Mouse (Mus musculus): ENCODE results near the gene 1700016D06Rik. TPM values are rescaled to one million over a fixed set of nuclear protein-coding genes. Genes with fewer than 3 reads are reported as not detected.
A peak's percentile ranks its signal among the peaks of the same experiment; 100 is the strongest.

1700016D06Rik gene
- polyA plus RNA-seq, 1 experiment from 2014 or later: not detected

GRCm38 (mm10) chr8:11727273-11727650 lies 26.4 kb upstream of the 1700016D06Rik start:
- H3K9me3 ChIP-seq: no peaks in the 10 kb centered on the region
- H3K4me3 ChIP-seq (replicated peaks): peak overlapping the region; percentile 57
- H3K36me3 ChIP-seq: no peaks in the 10 kb centered on the region
- peaks cover 9% of the 10 kb centered on the region; the same call in 1 of the 2 replicates for H3K4me1 ChIP-seq (replicated peaks)
- no peak overlapping the region for H3K27ac ChIP-seq
- H3K27me3 ChIP-seq (replicated peaks): peaks cover 58% of the 10 kb centered on the region
- ATAC-seq: peak; percentile 29; the same call in 1 of the 2 replicates
- peak overlapping the region; percentile 97 for H3K4me2 ChIP-seq (replicated peaks)
- H3K9ac ChIP-seq: peak overlapping the region; percentile 55; the same call in 1 of the 2 replicates
- 4% methylated on average over 20 of the region's 22 CpGs for WGBS

GRCm38 (mm10) chr8:11717194-11717593 lies 16.3 kb upstream of the 1700016D06Rik start:
- Histone ChIP-seq H3K9ac (no peak overlapping the region), H3K4me2 (replicated peaks) (no peak overlapping the region), H3K27me3 (replicated peaks) (peaks cover 6% of the 10 kb centered on the region; the same call in 1 of the 2 replicates), H3K4me1 (replicated peaks) (no peaks in the 10 kb centered on the region), H3K27ac (no peak overlapping the region), H3K9me3 (no peaks in the 10 kb centered on the region), H3K4me3 (replicated peaks) (no peak overlapping the region), H3K36me3 (no peaks in the 10 kb centered on the region)
- no peak for ATAC-seq
- 63% methylated on average over 4 of the region's 4 CpGs for WGBS

- no peak for ATAC-seq
- H3K9ac ChIP-seq: no peak overlapping the region
- H3K4me2 ChIP-seq (replicated peaks): no peak overlapping the region
- H3K27me3 ChIP-seq (replicated peaks): no peaks in the 10 kb centered on the region
- H3K36me3 ChIP-seq: no peaks in the 10 kb centered on the region
- peaks cover 24% of the 10 kb centered on the region; the same call in 1 of the 2 replicates for H3K4me1 ChIP-seq (replicated peaks)
- WGBS: 85% methylated on average over 6 of the region's 6 CpGs
- no peak overlapping the region for H3K4me3 ChIP-seq (replicated peaks)
- H3K9me3 ChIP-seq: no peaks in the 10 kb centered on the region
- no peak overlapping the region for H3K27ac ChIP-seq
Observed at GRCm38 (mm10) chr8:11712244-11712643, 11.4 kb upstream of the 1700016D06Rik start.

GRCm38 (mm10) chr8:11710415-11710814 lies 9.6 kb upstream of the 1700016D06Rik start:
- no peak overlapping the region for H3K9ac ChIP-seq
- H3K9me3 ChIP-seq: no peaks in the 10 kb centered on the region
- H3K27me3 ChIP-seq (replicated peaks): no peaks in the 10 kb centered on the region
- peak overlapping the region; percentile 7; the same call in 1 of the 2 replicates for H3K4me2 ChIP-seq (replicated peaks)
- H3K27ac ChIP-seq: peak overlapping the region; percentile 51
- WGBS: 36% methylated on average over 5 of the region's 5 CpGs
- H3K36me3 ChIP-seq: no peaks in the 10 kb centered on the region
- peaks cover 24% of the 10 kb centered on the region; the same call in 1 of the 2 replicates for H3K4me1 ChIP-seq (replicated peaks)
- H3K4me3 ChIP-seq (replicated peaks): no peak overlapping the region
- ATAC-seq: peak; percentile 73

- Histone ChIP-seq H3K27ac (no peak overlapping the region), H3K9me3 (no peaks in the 10 kb centered on the region), H3K9ac (no peak overlapping the region), H3K4me3 (replicated peaks) (no peak overlapping the region), H3K4me1 (replicated peaks) (peaks cover 24% of the 10 kb centered on the region; the same call in 1 of the 2 replicates), H3K4me2 (replicated peaks) (no peak overlapping the region), H3K36me3 (no peaks in the 10 kb centered on the region), H3K27me3 (replicated peaks) (no peaks in the 10 kb centered on the region)
- 80% methylated on average over 3 of the region's 3 CpGs for WGBS
- no peak for ATAC-seq
Observed at GRCm38 (mm10) chr8:11709542-11709941, 8.7 kb upstream of the 1700016D06Rik start.

- Histone ChIP-seq H3K4me3 (replicated peaks) (no peak overlapping the region), H3K27ac (peak overlapping the region; percentile 11; the same call in 1 of the 2 replicates), H3K4me2 (replicated peaks) (no peak overlapping the region), H3K4me1 (replicated peaks) (peaks cover 24% of the 10 kb centered on the region; the same call in 1 of the 2 replicates), H3K36me3 (no peaks in the 10 kb centered on the region), H3K9ac (no peak overlapping the region), H3K27me3 (replicated peaks) (no peaks in the 10 kb centered on the region), H3K9me3 (no peaks in the 10 kb centered on the region)
- ATAC-seq: peak; percentile 72
- 39% methylated on average over 2 of the region's 2 CpGs for WGBS
Observed at GRCm38 (mm10) chr8:11708815-11709214, 8.0 kb upstream of the 1700016D06Rik start.

- Histone ChIP-seq H3K27ac (no peak overlapping the region), H3K4me3 (replicated peaks) (no peak overlapping the region), H3K27me3 (replicated peaks) (no peaks in the 10 kb centered on the region), H3K36me3 (no peaks in the 10 kb centered on the region), H3K4me1 (replicated peaks) (peaks cover 24% of the 10 kb centered on the region; the same call in 1 of the 2 replicates), H3K9me3 (no peaks in the 10 kb centered on the region), H3K9ac (no peak overlapping the region), H3K4me2 (replicated peaks) (no peak overlapping the region)
- WGBS: 47% methylated on average over 3 of the region's 3 CpGs
- ATAC-seq: no peak
Observed at GRCm38 (mm10) chr8:11707701-11708100, 6.8 kb upstream of the 1700016D06Rik start.

GRCm38 (mm10) chr8:11705818-11706217 lies 5.0 kb upstream of the 1700016D06Rik start:
- ATAC-seq: no peak
- WGBS: 64% methylated on average over 12 of the region's 12 CpGs

GRCm38 (mm10) chr8:11704716-11705420 lies 4.0 kb upstream of the 1700016D06Rik start:
- WGBS: 72% methylated on average over 6 of the region's 6 CpGs
- no peak for ATAC-seq
- no peak overlapping the region for H3K27ac ChIP-seq
- H3K27me3 ChIP-seq (replicated peaks): no peaks in the 10 kb centered on the region
- no peak overlapping the region for H3K4me3 ChIP-seq (replicated peaks)
- peaks cover 21% of the 10 kb centered on the region; the same call in 1 of the 2 replicates for H3K4me1 ChIP-seq (replicated peaks)
- no peaks in the 10 kb centered on the region for H3K36me3 ChIP-seq
- no peaks in the 10 kb centered on the region for H3K9me3 ChIP-seq
- no peak overlapping the region for H3K4me2 ChIP-seq (replicated peaks)
- H3K9ac ChIP-seq: no peak overlapping the region

More at GRCm38 (mm10) chr8:11705818-11706217, 5.0 kb upstream of the 1700016D06Rik start:
- Histone ChIP-seq H3K27me3 (replicated peaks) (no peaks in the 10 kb centered on the region), H3K4me3 (replicated peaks) (no peak overlapping the region), H3K9me3 (no peaks in the 10 kb centered on the region), H3K9ac (no peak overlapping the region), H3K4me2 (replicated peaks) (no peak overlapping the region), H3K4me1 (replicated peaks) (peaks cover 20% of the 10 kb centered on the region; the same call in 1 of the 2 replicates), H3K27ac (peak overlapping the region; percentile 42; the same call in 1 of the 2 replicates), H3K36me3 (no peaks in the 10 kb centered on the region)

GRCm38 (mm10) chr8:11703789-11704188 lies 2.9 kb upstream of the 1700016D06Rik start:
- Histone ChIP-seq H3K4me1 (replicated peaks) (peaks cover 14% of the 10 kb centered on the region; the same call in 1 of the 2 replicates), H3K27ac (no peak overlapping the region), H3K4me3 (replicated peaks) (no peak overlapping the region), H3K9ac (no peak overlapping the region), H3K9me3 (no peaks in the 10 kb centered on the region), H3K27me3 (replicated peaks) (no peaks in the 10 kb centered on the region), H3K36me3 (no peaks in the 10 kb centered on the region), H3K4me2 (replicated peaks) (no peak overlapping the region)
- no peak for ATAC-seq
- WGBS: 85% methylated on average over 5 of the region's 5 CpGs

GRCm38 (mm10) chr8:11701428-11701827 lies 565 bp upstream of the 1700016D06Rik start:
- ATAC-seq: peak; percentile 52
- Histone ChIP-seq H3K9me3 (no peaks in the 10 kb centered on the region), H3K27me3 (replicated peaks) (no peaks in the 10 kb centered on the region), H3K36me3 (no peaks in the 10 kb centered on the region), H3K27ac (no peak overlapping the region), H3K4me3 (replicated peaks) (no peak overlapping the region), H3K9ac (no peak overlapping the region), H3K4me2 (replicated peaks) (no peak overlapping the region), H3K4me1 (replicated peaks) (0 out of 2 replicates have a peak, but pooled peaks cover 4% of the 10 kb centered on the region)
- 68% methylated on average over 6 of the region's 6 CpGs for WGBS

GRCm38 (mm10) chr8:11700060-11701032 lies 517 bp downstream of the 1700016D06Rik start:
- H3K27me3 ChIP-seq (replicated peaks): no peaks in the 10 kb centered on the region
- peak overlapping the region; percentile 16; the same call in 1 of the 2 replicates for H3K9ac ChIP-seq
- no peak overlapping the region for H3K27ac ChIP-seq
- peak overlapping the region; percentile 50 for H3K4me2 ChIP-seq (replicated peaks)
- H3K4me1 ChIP-seq (replicated peaks): 0 out of 2 replicates have a peak, but pooled peaks cover 4% of the 10 kb centered on the region
- no peak overlapping the region for H3K4me3 ChIP-seq (replicated peaks)
- no peaks in the 10 kb centered on the region for H3K36me3 ChIP-seq
- ATAC-seq: peak; percentile 86
- no peaks in the 10 kb centered on the region for H3K9me3 ChIP-seq
- WGBS: 27% methylated on average over 26 of the region's 26 CpGs
